Mouse (Mus musculus) forebrain, embryonic 14.5 days (tissue): Measurements from ENCODE around the gene Urm1. TPM values are rescaled to one million over a fixed set of nuclear protein-coding genes. Genes with fewer than 3 reads are reported as not detected.

ENCODE experiments used
- ATAC-seq: fragments of 200-750 bp; cut with Nextera tagmentation; 2 replicates; pipeline ENCODE4 v1.8.0; 2017; ENCODE audit warnings: mild to moderate bottlenecking, moderate library complexity
- DNase-seq: peaks from one replicate; pipeline ENCODE4 v3.0.0-alpha.2; 2015; ENCODE audit warnings: low spot score
- H3K27ac ChIP-seq: fragments of 300-500 bp; sonication (generic); 2 replicates; pipeline ENCODE4 v1.5.1; 2014; ENCODE audit warnings: low read depth, mild to moderate bottlenecking, control low read depth, low read length, moderate library complexity
- H3K27me3 ChIP-seq: fragments of 300-500 bp; sonication (generic); replicated peaks from 2 replicates; pipeline ENCODE4 v1.6.1; 2014; ENCODE audit warnings: low read length, control low read depth, mixed read lengths; ENCODE audit not compliant: control insufficient read depth, insufficient read depth
- H3K36me3 ChIP-seq: fragments of 300-500 bp; sonication (generic); 2 replicates; pipeline ENCODE4 v1.6.1; 2014; ENCODE audit warnings: low read length, control low read depth; ENCODE audit not compliant: control insufficient read depth, insufficient read depth
- H3K4me1 ChIP-seq: fragments of 300-500 bp; sonication (generic); 2 replicates; pipeline ENCODE4 v1.6.1; 2014; ENCODE audit warnings: antibody characterized with exemption, low read length, control low read depth; ENCODE audit not compliant: control insufficient read depth, insufficient read depth
- H3K4me2 ChIP-seq: fragments of 300-500 bp; sonication (generic); 2 replicates; pipeline ENCODE4 v1.6.1; 2014; ENCODE audit warnings: mild to moderate bottlenecking, control low read depth, low read length
- H3K4me3 ChIP-seq: fragments of 300-500 bp; sonication (generic); 2 replicates; pipeline ENCODE4 v1.5.1; 2014; ENCODE audit warnings: low read depth, low read length, control low read depth
- H3K9ac ChIP-seq: fragments of 300-500 bp; sonication (generic); 2 replicates; pipeline ENCODE4 v1.6.1; 2014; ENCODE audit warnings: mild to moderate bottlenecking, low read length, control low read depth, moderate library complexity
- H3K9me3 ChIP-seq: fragments of 300-500 bp; sonication (generic); replicated peaks from 2 replicates; pipeline ENCODE4 v1.6.1; 2016; ENCODE audit warnings: low read length, control low read depth, mixed read lengths; ENCODE audit not compliant: control insufficient read depth
- WGBS: fragments of 180-500 bp; shearing (Covaris S2); extraction: QIAGEN DNeasy Blood & Tissue Kit; methylation state at CpG from one replicate; pipeline ENCODE4 v1.1.7; 2014; 5-methylcytosine and 5-hydroxymethylcytosine counted together
- polyA plus RNA-seq: library from polyadenylated mRNA; unstranded; fragments of >200 nt; fragmentation: Nextera tagmentation; extraction: Ambion mirVana; gene quantifications from 2 replicates; pipeline ENCODE4 v1.2.1, GENCODE M21; 2014

Urm1 gene
- polyA plus RNA-seq, 1 experiment from 2014 or later, result 21.0 TPM

DNA sequence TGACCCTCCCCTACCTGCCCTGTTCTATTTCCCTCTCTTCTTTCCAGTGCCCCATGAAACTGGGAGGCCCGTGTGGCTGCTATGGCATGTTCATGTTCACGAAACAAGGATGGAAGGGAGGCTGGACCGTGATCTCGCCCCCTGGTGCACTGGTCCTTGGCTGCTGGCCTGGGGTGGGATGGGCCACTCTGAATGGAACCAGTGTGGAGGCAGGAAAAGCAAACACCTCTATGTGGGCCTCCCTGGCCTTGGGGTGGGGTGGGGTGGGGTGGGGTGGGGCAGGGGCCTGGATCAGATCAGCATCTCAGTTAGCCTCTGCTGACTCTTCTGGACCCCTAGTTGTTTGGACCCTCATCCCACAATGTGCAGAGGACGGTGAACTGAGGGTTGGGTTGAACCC, 33.9 kb downstream of the Urm1 start:
- ATAC-seq (no peak), DNase-seq (no peak)
- Histone ChIP-seq H3K4me2 (no peak overlapping the region), H3K4me3 (no peak overlapping the region), H3K27ac (no peak overlapping the region), H3K9me3 (no peaks in the 10 kb centered on the region), H3K36me3 (no peaks in the 10 kb centered on the region), H3K27me3 (peaks cover 6% of the 10 kb centered on the region), H3K9ac (no peak overlapping the region), H3K4me1 (0 out of 2 replicates have a peak, but pooled peaks cover 4% of the 10 kb centered on the region)
- WGBS, result 71% methylated on average over 5 of the region's 5 CpGs

DNA sequence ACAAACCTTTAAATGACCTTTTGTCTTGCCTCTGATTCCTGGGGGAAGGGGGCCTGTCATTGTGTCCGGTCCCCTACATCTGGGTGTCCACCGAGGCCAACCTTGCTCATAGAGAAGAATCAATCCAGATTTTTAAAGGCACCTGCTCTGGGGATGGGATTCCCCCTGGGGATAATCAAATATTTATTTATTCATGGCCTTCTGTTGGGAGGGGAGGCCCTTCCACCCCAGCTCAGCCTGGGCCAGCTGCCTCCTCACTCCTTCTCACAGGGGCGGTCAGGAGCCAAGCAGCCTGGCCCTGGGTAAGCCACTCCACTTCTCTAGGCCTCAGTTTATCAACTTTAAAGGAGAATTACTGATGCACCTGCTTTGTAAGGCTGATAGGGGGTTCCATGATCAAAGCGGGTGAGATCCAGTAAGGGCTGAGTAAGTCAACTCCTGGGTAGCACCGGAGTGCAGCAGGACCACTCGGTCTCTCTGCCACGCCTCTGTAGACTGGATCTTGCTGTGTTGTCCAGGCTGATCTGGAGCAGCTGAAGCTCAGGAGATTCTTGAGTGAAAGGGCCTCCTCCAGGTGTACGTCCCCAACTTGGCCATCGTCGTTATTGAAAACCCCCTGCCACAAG, 35.8 kb downstream of the Urm1 start:
- 77% methylated on average over 10 of the region's 10 CpGs for WGBS
- Histone ChIP-seq H3K9ac (0 out of 2 replicates have a peak overlapping the region, but pooled peaks have one; percentile 3), H3K9me3 (no peaks in the 10 kb centered on the region), H3K36me3 (no peaks in the 10 kb centered on the region), H3K4me3 (no peak overlapping the region), H3K27me3 (peaks cover 6% of the 10 kb centered on the region; the same call in 1 of the 2 replicates), H3K4me2 (no peak overlapping the region), H3K27ac (no peak overlapping the region), H3K4me1 (0 out of 2 replicates have a peak, but pooled peaks cover 4% of the 10 kb centered on the region)
- DNase-seq, result no peak
- ATAC-seq, result no peak

GRCm38 (mm10) chr2:29856451-29857260, 36.8 kb downstream of the Urm1 start:
- ATAC-seq (no peak), DNase-seq (no peak)
- Histone ChIP-seq H3K9ac (no peak overlapping the region; the same call in 1 of the 2 replicates), H3K27me3 (peaks cover 6% of the 10 kb centered on the region; the same call in 1 of the 2 replicates), H3K27ac (no peak overlapping the region), H3K4me1 (0 out of 2 replicates have a peak, but pooled peaks cover 4% of the 10 kb centered on the region), H3K4me2 (no peak overlapping the region), H3K4me3 (no peak overlapping the region), H3K36me3 (no peaks in the 10 kb centered on the region), H3K9me3 (no peaks in the 10 kb centered on the region)
- WGBS, result 3% methylated on average over 19 of the region's 19 CpGs

- no peak for DNase-seq
- H3K4me1 ChIP-seq, result 0 out of 2 replicates have a peak, but pooled peaks cover 4% of the 10 kb centered on the region
- no peaks in the 10 kb centered on the region for H3K9me3 ChIP-seq
- H3K9ac ChIP-seq, result no peak overlapping the region
- WGBS, result 40% methylated on average over 2 of the region's 2 CpGs
- H3K4me2 ChIP-seq, result no peak overlapping the region
- H3K27ac ChIP-seq, result no peak overlapping the region
- no peak for ATAC-seq
- no peak overlapping the region for H3K4me3 ChIP-seq
- peaks cover 6% of the 10 kb centered on the region; the same call in 1 of the 2 replicates for H3K27me3 ChIP-seq
- no peaks in the 10 kb centered on the region for H3K36me3 ChIP-seq
Measured at GRCm38 (mm10) chr2:29857341-29857740, 37.5 kb downstream of the Urm1 start.

- 80% methylated on average over 5 of the region's 5 CpGs for WGBS
- ATAC-seq (no peak), DNase-seq (no peak)
- Histone ChIP-seq H3K4me3 (no peak overlapping the region), H3K9ac (no peak overlapping the region), H3K27me3 (peaks cover 6% of the 10 kb centered on the region; the same call in 1 of the 2 replicates), H3K36me3 (no peaks in the 10 kb centered on the region), H3K4me1 (0 out of 2 replicates have a peak, but pooled peaks cover 4% of the 10 kb centered on the region), H3K9me3 (no peaks in the 10 kb centered on the region), H3K4me2 (no peak overlapping the region), H3K27ac (no peak overlapping the region)
Measured at GRCm38 (mm10) chr2:29857967-29858366, 38.1 kb downstream of the Urm1 start.

DNA sequence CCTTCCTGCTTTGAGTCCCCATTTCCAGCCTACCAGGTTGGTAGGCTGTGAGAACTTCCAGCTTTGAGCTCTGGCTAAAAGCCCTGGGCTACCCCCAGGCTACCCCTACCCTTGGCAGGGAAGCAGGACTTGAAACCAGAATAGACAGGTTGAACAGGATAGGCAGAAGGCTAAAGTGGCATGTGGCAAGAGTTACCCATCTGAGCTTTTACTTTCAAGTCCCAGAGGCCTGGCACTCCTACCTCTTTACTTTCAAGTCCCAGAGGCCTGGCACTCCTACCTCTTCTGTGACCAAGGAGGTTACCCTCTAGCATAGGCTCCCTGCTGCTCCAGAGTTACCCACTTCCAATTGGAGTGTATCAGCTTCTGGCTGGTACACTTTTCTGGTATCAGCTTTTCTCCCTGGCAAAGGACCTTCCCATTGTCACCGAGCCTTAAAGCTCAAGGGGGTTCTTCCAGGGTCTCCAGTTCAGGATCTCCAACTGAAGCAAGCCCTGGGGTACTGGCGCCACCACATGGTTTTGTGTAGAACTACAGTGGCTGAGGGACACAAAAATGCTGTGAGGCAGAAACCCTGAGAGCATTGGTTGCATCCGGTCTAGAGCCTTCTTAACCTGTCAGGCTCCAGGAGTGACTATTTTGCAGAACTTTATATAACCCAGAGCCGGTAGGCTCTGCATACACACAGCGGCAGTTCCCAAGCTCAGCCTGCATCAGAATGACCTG, 39.0 kb downstream of the Urm1 start:
- Histone ChIP-seq H3K4me2 (no peak overlapping the region), H3K27ac (no peak overlapping the region), H3K9ac (no peak overlapping the region), H3K27me3 (peaks cover 6% of the 10 kb centered on the region; the same call in 1 of the 2 replicates), H3K36me3 (no peaks in the 10 kb centered on the region), H3K4me3 (no peak overlapping the region), H3K9me3 (no peaks in the 10 kb centered on the region), H3K4me1 (0 out of 2 replicates have a peak, but pooled peaks cover 4% of the 10 kb centered on the region)
- peak; percentile 52 for DNase-seq
- WGBS, result 9% methylated on average over 5 of the region's 5 CpGs
- ATAC-seq, result no peak

GRCm38 (mm10) chr2:29865125-29865524, 45.2 kb downstream of the Urm1 start:
- peaks cover under 1% of the 10 kb centered on the region; the same call in 1 of the 2 replicates for H3K4me1 ChIP-seq
- ATAC-seq, result no peak
- H3K4me3 ChIP-seq, result no peak overlapping the region
- WGBS, result 74% methylated on average over 4 of the region's 4 CpGs
- no peak for DNase-seq
- H3K9ac ChIP-seq, result no peak overlapping the region
- H3K9me3 ChIP-seq, result no peaks in the 10 kb centered on the region
- H3K27ac ChIP-seq, result no peak overlapping the region
- H3K36me3 ChIP-seq, result no peaks in the 10 kb centered on the region
- no peak overlapping the region for H3K4me2 ChIP-seq
- 0 out of 2 replicates have a peak, but pooled peaks cover 3% of the 10 kb centered on the region for H3K27me3 ChIP-seq

DNA sequence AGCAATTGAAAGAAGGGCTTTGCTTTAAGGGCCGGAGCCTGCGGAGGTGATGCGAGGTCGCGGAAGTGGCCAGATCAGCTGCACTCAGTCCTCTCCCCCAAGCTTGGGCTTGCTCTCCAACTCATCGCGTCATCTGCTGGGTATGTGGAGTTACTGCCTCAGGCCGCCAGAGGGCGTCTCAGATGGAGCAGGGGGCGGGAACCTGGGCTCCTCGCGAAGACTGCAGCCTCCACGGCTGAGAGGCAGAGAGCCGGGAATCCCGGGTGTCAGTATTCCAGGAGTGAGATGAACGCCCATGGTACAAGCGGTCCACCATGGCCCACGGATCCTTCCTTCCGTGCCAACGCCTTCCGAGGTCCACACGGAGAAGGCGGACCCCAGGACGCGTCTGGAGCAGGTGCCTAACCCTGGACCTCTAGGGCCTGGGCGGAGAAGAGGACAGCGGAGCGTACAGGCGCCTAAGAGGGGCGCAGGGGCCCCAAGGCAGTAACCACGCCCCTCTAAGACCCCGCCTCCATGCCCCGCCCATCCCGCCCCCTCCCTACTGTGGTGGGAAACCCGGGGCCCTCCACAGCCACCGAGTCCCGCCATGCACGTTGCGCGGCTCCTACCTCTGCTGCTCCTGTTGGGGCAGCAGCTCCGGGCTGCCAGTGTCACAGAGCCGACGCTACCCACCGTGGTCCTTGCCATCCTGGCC, 49.2 kb downstream of the Urm1 start, which contains the start of gene Cercam:
Gene Cercam, plus strand, starts transcription at position 216 of the 697 bp plus-strand sequence.
- Histone ChIP-seq H3K4me1 (peaks cover 3% of the 10 kb centered on the region; the same call in 1 of the 2 replicates), H3K9me3 (no peaks in the 10 kb centered on the region), H3K27ac (peak within 1 kb of the TSS; percentile 57; the same call in 1 of the 2 replicates), H3K36me3 (no peaks in the 10 kb centered on the region), H3K9ac (peak within 1 kb of the TSS; percentile 65), H3K4me2 (peak within 1 kb of the TSS; percentile 81), H3K4me3 (peak within 1 kb of the TSS; percentile 39), H3K27me3 (0 out of 2 replicates have a peak, but pooled peaks cover 3% of the 10 kb centered on the region)
- under 1% methylated on average over 41 of the region's 44 CpGs for WGBS
- DNase-seq, result peak; percentile 92
- ATAC-seq, result peak; percentile 92
